Mouse (Mus musculus): ENCODE results near the gene Plxnb2. TPM values are rescaled to one million over a fixed set of nuclear protein-coding genes. Genes with fewer than 3 reads are reported as not detected.

Gene Plxnb2
- total and polyA plus RNA-seq, 3 experiments = 0.17 to 0.19 TPM; not detected in 1

- TF ChIP-seq POLR2AphosphoS5 (IDR thresholded peaks at IDR 0.05; ENCODE audit: borderline replicate concordance, low read depth, low read length) (no peak), EP300 (IDR thresholded peaks at IDR 0.05; ENCODE audit: low read depth in 1 of 2, low read length in 2 of 2) (no peak), MYB (IDR thresholded peaks at IDR 0.05; ENCODE audit: low read depth, low read length) (no peak), GABPA (IDR thresholded peaks at IDR 0.05; ENCODE audit: low read depth, low read length) (no peak), NELFE (IDR thresholded peaks at IDR 0.05; ENCODE audit: low read depth, low read length) (peak; percentile 75), MAZ (IDR thresholded peaks at IDR 0.05; ENCODE audit: low read depth, low read length) (peak; percentile 29; the same call in 1 of the 2 replicates), CHD2 (IDR thresholded peaks at IDR 0.05; ENCODE audit: low read length) (no peak), JUND (IDR thresholded peaks at IDR 0.05; ENCODE audit: low read depth, low read length) (no peak), ELF1 (IDR thresholded peaks at IDR 0.05; ENCODE audit: low read depth, low read length) (peak; percentile 57; the same call in 1 of the 2 replicates), E2F4 (IDR thresholded peaks at IDR 0.05; ENCODE audit: borderline replicate concordance, low read depth, low read length) (peak; percentile 92; the same call in 1 of the 2 replicates)
Measured at GRCm38 (mm10) chr15:89122649-89123366, 57.8 kb downstream of the Plxnb2 start, which contains the start of gene Tubgcp6 (continued).

GRCm38 (mm10) chr15:89118007-89118406 is 62.6 kb downstream of the Plxnb2 start:
- H3K4me1 ChIP-seq (ENCODE audit: control insufficient read depth in 1 of 2, insufficient read depth in 2 of 2, low read length in 2 of 2) = peaks cover 0 to 13% of the 10 kb centered on the region in 2 experiments; a peak in 3 of 4 replicates
- TF ChIP-seq CHD1 (IDR thresholded peaks at IDR 0.05; ENCODE audit: low read depth, low read length) (no peak), ZC3H11A (IDR thresholded peaks at IDR 0.05; ENCODE audit: low read depth, low read length) (peak; percentile 31), MAX (IDR thresholded peaks at IDR 0.05; ENCODE audit: low read length) (no peak), ZKSCAN1 (IDR thresholded peaks at IDR 0.05; ENCODE audit: low read depth, low read length) (no peak), SMC3 (IDR thresholded peaks at IDR 0.05; ENCODE audit: low read depth, low read length) (peak; percentile 44), MAZ (IDR thresholded peaks at IDR 0.05; ENCODE audit: low read depth, low read length) (no peak), RCOR1 (IDR thresholded peaks at IDR 0.05; ENCODE audit: low read depth, low read length) (no peak), CTCF (IDR thresholded peaks at IDR 0.05 in 2 of 3, conservative IDR thresholded peaks at IDR 0.05 in 1 of 3; ENCODE audit: control insufficient read depth in 1 of 3, insufficient read depth in 1 of 3, low read depth in 2 of 3, low read length in 3 of 3, poor library complexity in 1 of 3, severe bottlenecking in 1 of 3) (peak in 2 of 3 experiments; percentile 41 to 51; a peak in 4 of 6 replicates), CHD2 (IDR thresholded peaks at IDR 0.05; ENCODE audit: low read length) (no peak), MAFK (IDR thresholded peaks at IDR 0.05; ENCODE audit: borderline replicate concordance, low read depth, low read length) (no peak), ZMIZ1 (IDR thresholded peaks at IDR 0.05; ENCODE audit: low read depth, low read length) (no peak), MEF2A (IDR thresholded peaks at IDR 0.05; ENCODE audit: extremely low read depth, insufficient replicate concordance, low read depth, low read length, poor library complexity, severe bottlenecking) (no peak), SIN3A (IDR thresholded peaks at IDR 0.05; ENCODE audit: low read length) (peak; percentile 23; the same call in 1 of the 2 replicates), MYB (IDR thresholded peaks at IDR 0.05; ENCODE audit: low read depth, low read length) (no peak), RAD21 (IDR thresholded peaks at IDR 0.05; ENCODE audit: low read depth, low read length) (peak; percentile 43), ZNF384 (IDR thresholded peaks at IDR 0.05; ENCODE audit: low read depth, low read length) (no peak), EP300 (IDR thresholded peaks at IDR 0.05; ENCODE audit: low read depth in 1 of 2, low read length in 2 of 2) (no peak), UBTF (IDR thresholded peaks at IDR 0.05; ENCODE audit: borderline replicate concordance, insufficient read depth, low read depth, low read length) (no peak), GABPA (IDR thresholded peaks at IDR 0.05; ENCODE audit: low read depth, low read length) (no peak), ELF1 (IDR thresholded peaks at IDR 0.05; ENCODE audit: low read depth, low read length) (no peak), MXI1 (IDR thresholded peaks at IDR 0.05; ENCODE audit: low read depth, low read length) (no peak), POLR2AphosphoS5 (IDR thresholded peaks at IDR 0.05; ENCODE audit: borderline replicate concordance, low read depth, low read length) (no peak), HCFC1 (IDR thresholded peaks at IDR 0.05; ENCODE audit: low read depth, low read length) (no peak)
- H3K27me3 ChIP-seq (ENCODE audit: control insufficient read depth in 1 of 2, insufficient read depth in 2 of 2, low read length in 2 of 2) = no peaks in the 10 kb centered on the region
- no peak overlapping the region for H3K4me3 ChIP-seq (ENCODE audit: control insufficient read depth in 1 of 2, insufficient read depth in 1 of 2, low read depth in 2 of 2, low read length in 2 of 2)
- H3K27ac ChIP-seq (ENCODE audit: control insufficient read depth, low read depth, low read length) = no peak overlapping the region
- H3K9me3 ChIP-seq (replicated peaks; ENCODE audit: insufficient read depth, low read length) = no peaks in the 10 kb centered on the region
- peak; percentile 41 for DNase-seq (ENCODE audit: low read depth, low spot score)
- H3K36me3 ChIP-seq (ENCODE audit: control insufficient read depth in 1 of 2, insufficient read depth in 2 of 2, low read length in 2 of 2) = peaks cover 1 to 16% of the 10 kb centered on the region in 2 experiments
- peaks cover 36% of the 10 kb centered on the region for H3K79me2 ChIP-seq (ENCODE audit: control insufficient read depth, insufficient read depth, low read length, poor library complexity)
- no peak overlapping the region for H3K9ac ChIP-seq (ENCODE audit: control insufficient read depth, low read depth, low read length, poor library complexity, severe bottlenecking)

All from MEL (cell line).